Mouse (Mus musculus): Measurements from ENCODE around the gene Cfdp1.

Gene Cfdp1

DNA sequence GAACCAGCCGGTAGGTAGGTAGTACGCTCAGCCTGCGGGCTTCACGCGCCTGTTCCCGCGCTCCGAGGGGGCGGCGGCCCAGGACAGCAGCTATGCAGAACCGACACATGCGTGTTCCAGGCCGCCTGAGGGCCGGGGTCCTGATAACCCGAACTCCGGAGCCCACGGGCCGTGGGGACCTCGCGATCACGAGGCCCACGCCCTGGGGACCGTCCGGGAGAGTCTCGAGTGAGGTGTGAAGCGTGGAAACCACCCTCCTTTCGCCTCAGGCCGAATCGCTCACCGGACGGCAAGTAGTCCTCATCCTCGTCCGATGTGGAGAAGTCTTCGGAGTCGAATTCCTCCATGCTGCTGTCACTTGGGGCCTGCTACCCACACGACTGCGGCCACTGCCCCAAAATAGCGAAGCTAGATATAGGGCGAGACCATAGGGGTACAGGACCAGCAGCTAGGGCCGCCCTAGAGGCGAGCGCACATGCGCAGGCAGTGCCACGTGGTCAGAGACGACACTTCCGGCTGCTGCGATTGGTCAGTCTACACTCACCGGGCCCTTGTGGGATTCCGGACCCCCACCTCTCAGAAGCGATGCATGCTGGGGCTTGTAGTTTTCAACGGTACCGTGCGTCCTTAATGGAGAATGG is at the start of gene Cfdp1:
Cfdp1 (minus strand) TSS at position 431 of the 641 bp plus-strand sequence.
- peak; percentile 97 to 98 for DNase-seq

DNA sequence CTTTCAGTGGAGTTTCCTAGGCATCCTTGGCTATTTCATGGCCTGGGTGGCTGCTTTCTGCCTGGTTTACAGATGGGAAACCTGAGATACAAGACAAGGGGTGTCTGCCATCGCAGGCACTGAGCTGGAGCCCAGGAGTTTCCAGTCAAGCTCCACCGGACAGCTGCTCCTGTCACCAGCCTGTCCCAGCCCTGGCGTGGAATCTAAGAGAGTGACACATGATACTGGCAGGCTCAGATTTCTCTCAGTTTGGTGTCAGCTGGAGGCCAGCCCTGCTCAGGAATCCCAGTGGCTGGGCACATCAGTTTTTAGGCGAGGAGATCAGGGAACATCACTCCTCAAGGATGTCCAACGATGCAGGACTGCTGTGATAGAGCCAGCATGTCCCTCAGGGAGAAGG is 48.0 kb upstream of the Cfdp1 start:
- DNase-seq: peak in 1 of 2 experiments; percentile 26

DNA sequence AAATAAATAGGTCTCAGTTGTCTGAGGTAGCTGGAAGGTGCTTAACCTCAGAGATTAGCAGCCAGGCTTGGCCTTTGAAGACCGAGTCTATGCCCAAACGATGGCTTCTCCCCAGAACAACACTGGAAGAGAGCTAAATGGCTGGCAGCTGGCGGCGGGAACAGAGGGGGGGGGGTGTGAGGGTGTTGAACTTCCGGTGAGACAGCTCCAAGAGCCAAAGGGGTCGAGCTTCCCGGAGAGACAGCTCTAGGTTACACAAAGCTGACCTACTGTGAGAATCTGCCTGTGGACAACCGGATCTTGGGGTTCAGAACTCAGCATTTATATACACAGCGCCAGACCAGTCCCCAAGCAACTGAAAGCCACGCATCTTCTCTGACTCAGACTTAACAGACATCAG is 44.5 kb upstream of the Cfdp1 start:
- DNase-seq: no peak

DNA sequence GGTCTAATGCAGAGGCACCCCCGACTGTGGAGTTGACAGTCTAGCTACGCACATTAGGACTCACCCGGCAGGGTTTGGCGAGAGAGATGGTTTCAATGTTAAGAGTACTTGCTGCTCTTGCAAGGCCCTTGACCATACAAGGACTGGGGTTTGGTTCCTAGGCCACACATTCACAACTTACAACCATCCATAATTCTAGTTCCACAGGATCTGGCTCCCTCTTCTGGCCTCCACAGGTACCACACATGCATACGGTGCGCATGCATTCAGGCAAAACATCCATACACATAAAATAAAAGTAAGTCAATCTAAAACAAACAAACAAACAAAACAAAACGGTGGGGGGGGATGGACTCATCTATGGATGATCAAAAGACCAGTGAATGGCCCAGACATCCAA is 40.9 kb upstream of the Cfdp1 start:
- no peak for DNase-seq

DNA sequence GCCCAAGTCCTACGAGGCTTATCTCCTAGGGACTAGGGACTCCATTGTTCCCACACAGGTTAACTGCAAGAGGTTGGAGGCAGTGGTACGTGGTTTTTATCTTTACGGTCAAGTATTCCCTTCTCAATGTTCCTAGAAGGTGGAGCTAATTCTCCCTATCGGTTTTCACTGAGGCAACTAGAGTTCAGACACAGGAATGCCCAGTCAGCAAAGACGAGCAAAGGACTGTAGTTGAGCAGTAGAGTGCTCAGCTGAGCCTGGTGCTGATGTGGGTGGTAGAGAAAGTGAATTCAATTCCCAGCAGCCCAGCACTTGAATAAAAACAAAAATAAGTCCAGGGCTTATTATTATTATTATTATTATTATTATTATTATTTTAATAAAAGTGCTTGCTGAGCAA is 38.5 kb upstream of the Cfdp1 start:
- DNase-seq: no peak

DNA sequence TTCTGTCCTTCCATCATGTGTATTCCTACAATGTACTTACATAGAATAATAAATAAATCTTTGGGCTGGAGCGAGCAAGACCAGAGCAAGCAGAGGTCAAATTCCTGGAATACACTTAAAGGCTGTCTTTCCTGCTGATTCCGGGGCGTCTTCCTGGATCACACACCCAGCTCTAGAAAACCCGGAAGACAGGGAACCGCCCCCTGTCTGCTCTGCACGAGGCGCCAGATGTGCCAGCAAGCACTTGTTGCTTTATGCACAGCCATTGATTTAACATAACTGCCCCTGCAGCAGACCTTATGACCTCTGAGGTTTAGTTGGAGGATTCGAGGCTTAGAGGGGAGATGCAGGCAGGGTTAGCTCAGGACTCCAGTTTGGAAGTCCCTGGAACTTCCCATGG is 37.9 kb upstream of the Cfdp1 start:
- peak in 1 of 2 experiments; percentile 29 for DNase-seq

DNA sequence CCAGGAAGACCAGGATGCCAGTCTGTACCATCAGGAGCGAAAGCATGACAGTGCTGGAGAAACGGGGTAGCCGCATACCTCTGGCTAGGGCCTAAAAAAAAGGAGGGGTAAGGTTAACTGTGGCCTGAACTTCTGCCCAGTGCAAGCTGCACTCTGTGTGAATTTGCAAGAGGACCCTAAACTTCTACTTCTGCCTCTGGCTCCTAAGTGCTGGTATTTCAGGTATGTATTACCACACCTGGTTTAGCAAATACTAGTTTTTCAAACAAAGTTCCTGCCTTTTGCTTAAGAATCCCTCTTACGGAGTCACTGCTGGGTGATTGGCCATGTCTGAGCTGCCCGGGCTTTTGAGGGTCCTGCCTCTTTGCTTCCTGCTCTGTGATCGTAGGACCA is 36.8 kb upstream of the Cfdp1 start:
- DNase-seq: no peak

DNA sequence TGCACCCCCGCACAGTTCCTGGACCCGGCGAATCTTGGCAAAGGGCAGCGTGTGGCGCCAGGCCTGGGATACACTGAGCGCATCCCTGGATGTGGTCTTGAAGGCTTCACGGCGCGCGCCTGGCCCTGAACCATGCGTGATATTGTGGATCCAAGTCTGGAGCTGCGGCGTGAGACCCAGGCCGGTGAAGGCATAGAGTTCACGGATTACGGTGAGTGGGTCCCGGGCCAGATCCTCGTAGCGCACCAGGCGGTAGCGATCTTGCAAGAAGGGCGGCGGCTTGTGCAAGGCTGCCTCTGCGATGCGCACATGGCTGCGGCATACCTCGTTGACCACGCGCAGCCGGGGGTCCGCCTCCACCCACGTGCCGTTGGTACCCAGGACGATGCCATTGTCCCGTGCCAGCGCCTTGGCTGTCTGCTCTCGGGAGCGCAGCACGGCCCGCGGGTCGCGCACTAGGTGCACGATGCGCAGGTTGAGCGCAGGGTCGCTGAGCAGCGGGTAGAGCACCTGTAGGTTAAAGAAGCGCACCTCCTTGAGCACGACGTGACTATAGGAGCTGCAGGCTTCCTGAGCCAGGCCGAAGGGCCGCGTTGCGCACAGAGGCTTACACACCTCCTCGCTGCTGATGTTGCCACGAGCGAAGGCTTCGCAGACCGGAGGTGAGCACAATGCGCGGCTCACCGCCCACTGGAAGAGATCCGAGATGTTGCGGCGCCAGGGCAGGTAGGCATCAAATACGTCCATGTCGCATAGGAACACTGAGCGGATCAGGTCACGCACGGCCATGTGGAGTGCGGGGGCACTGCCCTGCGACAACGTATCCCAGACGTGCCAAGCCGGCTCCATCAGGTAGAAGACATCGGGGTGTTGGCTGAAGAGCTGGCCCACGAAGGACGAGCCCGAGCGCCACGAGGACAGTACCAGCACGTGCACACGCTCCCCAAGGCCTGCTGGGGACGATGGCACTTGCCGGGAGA is 36.1 kb upstream of the Cfdp1 start:
- peak in 1 of 2 experiments; percentile 30 for DNase-seq

DNA sequence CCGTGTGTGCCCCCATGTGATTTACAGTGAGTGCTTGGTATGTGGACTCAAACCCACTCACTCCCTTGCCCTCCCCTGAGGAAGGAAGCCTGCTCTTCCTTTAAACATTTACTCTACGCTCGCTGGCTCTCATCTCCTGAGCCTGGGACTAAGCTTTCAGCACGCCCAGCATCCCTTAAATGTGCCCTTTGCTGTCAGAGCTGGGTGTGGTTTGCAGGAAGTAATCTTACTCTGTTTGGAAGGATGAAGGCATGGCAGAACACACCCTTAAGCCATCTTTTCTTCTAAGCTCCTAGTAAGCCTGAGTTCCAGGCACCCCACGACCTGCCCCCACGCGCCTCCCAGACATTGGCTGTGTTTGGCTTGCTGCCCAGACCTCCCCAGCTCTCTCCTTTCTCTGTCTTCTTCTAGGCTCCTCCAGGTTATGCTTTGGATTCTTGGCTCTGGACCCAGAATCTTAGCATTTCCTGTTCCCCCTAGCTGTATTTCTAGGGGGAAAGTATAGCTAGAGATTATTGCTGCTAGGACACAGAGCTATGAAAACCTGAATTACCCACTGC is 34.1 kb upstream of the Cfdp1 start:
- peak; percentile 26 to 46 for DNase-seq

DNA sequence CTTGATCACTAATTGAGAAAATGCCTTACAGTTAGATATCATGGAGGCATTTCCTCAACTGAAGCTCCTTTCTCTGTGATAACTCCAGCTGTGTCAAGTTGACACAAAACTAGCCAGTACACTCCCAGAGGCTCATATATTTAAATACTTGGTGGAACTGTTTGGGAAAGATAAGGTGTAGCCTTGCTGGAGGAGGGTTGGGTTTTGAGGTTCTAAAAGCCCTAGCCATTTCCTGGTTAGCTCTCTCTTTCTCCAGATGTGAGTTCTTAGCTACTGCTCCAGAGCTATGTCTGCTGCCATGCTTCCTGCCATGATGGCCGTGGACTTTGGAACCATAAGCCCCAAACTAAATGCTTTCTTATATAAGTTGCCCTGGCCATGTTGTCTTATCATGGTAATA is 33.4 kb upstream of the Cfdp1 start:
- DNase-seq: no peak

DNA sequence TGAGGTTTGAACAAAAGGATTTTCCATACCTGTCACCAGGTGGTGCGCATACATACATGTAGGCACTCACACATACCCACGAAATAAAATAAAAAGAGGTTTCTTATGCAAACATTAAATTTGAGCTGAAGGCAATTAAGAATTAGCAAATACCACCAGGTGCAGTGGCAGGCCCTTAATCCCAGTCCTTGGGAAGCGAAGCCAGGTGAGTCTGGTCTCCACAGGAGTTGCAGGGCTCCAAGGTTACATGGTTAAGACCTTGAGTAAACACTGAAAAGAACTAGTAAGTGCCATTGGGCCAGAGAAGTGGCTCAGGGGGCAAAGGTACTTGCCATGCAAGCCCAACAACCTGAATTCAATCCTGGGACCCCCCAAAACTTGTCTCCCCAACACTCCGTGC is 29.5 kb upstream of the Cfdp1 start:
- no peak for DNase-seq

DNA sequence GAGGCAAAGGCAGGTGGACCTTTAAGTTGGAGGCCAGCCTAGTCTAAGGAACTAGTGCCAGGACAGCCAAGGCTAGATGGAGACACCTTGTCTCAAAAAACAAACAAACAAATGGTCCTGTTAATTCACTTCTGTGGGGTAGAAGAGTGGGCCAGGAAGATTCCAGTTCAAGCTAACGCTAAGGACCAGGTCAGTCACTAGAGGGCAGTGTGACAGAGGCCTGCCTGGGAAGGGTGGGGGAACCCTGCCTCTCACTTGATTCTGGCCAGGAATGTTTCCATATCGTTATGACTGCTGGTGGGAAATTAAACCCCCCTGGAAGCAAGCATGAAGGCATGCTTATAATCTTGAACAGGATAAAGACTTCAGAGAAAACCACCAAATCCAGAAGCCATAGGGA is 27.5 kb upstream of the Cfdp1 start:
- DNase-seq: peak in 1 of 2 experiments; percentile 67

DNA sequence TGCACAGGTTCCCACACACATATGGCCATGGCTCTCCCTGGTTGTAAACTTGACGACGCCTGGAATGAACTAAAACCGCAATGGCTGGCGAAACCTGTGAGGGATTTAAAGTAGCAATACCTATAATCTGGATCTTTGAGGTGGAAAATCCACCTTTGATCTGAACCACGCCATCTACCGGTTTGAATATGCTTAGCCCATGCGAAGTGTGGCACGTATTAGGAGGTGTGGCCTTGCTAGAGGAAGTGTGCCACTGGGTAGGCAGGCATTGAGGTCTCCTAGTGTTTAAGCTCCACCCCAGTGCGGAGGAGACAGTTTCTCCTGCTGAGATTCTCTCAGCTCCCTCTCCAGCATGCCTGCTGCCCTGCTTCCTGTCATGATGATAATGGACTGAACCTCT is 23.6 kb upstream of the Cfdp1 start:
- DNase-seq: no peak

DNA sequence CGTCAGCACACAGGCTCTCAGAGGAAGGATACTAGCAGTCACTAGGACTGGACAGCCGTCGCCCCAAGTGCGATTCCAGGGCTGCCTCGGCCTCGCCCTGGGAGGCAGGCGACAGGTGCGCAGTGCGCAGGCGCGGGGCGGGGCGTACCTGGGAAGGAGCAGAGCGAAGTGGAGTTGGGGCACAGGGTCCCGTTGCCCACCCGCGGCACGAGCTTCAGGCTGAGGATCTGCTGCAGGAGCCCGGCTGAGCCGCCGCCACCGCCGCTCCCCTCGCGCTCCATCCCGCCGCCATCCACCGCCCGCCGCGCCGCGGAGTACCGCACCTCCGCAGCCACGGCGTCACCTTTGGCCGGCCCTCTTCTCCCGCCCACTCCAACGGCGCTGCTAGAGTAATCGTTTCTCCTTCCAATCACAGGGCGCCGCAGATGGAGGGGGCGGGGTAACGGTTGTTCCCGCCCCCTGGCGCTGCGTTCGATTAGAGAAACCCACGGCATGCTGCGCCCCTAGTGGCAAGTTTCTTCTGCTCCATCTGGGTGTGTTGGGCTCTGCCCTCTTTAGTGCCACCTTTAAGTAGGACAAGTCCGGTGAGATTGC is 22.4 kb upstream of the Cfdp1 start, which contains the start of gene Tmem170:
Tmem170 (minus strand) TSS at position 396 of the 594 bp plus-strand sequence.
- peak; percentile 98 for DNase-seq

DNA sequence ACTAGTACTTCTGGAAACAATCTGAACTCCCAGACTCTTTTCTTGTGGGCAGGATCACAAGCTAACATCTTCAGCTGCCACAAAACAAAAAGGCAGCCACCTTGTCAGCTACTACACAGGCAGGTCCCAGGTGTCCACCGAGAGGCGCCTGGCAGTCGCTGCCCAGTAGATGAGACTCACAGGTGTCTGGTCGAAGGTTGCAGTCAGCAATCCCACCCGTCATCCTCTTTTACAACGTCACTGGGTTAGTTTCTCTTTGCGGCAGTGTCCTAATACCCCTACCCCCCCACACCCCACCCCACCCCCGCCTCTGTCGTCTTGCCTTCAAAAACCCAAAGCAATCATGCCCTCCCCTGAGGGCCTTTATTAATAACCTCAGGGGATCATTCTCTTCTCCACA is 21.7 kb upstream of the Cfdp1 start:
- DNase-seq: no peak

DNA sequence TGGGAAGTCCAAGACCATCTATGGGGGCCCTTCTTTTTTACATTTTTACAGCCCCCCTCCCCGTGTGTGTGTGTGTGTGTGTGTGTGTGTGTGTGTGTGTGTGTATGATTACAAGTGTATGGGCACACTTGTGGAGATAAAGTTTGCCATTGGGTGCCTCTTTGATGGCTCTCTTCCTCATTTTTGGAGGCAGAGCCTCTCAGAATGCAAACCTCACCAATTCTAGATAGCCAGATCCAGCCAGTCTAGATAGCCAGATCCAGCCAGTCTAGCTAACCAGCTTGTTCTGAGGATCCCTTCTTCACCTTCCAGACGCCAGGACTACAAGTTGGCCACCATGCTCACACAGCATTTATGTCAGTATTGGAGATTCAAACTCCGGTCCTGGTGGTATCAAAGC is 17.2 kb upstream of the Cfdp1 start:
- DNase-seq: no peak

DNA sequence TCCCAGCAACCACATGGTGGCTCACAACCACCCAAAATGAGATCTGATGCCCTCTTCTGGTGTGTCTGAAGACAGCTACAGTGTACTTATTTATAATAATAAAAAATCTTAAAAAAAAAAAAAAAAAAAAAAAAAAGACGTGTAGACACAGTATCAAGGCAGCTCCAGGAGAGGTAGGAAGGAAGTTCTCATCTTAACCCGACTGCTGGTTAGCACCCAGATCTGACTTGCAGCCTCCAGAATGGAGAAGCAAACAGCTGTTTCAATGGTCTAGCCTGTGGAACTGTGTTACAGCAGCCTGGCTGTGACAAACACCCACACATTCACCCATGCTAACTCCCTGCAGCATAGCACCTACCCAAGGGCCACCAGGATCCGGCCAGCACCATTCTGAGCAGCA is 16.3 kb upstream of the Cfdp1 start:
- no peak for DNase-seq

DNA sequence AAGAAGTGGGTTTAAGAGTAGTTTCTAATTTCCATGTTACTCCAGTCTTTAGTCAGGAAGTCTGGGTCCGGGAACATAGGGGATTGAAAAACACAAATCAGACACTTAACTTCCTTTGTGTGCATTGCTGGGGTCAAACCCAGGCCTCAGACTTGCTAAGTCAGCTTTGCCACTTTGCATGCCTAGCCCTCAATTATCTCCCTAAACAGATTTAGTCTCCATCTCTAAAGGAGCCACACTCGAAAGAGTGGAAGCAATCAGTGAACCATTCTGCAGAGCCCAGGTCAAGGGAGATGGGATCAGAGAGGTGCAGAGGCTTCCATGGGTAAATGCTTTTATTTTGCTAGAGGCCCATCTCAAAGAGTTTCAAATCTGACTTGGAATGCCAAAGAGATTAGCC is 14.6 kb upstream of the Cfdp1 start:
- DNase-seq: no peak

DNA sequence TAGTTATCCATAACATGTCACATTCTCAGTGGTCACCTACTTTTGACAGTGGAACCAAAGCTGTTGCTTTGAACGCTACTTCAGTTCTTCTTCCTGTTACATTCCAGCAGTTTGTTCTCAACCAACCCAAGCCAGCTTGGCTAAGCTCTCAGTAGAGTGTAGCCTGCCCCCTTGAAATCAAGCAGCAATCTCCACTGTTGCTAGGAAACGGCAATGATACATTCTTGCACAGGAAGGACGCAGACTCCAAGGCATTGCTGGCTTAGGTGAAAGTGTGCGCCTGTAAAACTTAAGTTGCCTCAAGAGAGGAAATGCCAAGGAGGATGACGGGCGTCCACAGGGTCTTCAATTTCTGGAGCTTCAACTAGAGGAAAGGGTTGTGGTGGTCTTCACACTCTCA is 11.8 kb upstream of the Cfdp1 start:
- DNase-seq: peak; percentile 16 to 36

DNA sequence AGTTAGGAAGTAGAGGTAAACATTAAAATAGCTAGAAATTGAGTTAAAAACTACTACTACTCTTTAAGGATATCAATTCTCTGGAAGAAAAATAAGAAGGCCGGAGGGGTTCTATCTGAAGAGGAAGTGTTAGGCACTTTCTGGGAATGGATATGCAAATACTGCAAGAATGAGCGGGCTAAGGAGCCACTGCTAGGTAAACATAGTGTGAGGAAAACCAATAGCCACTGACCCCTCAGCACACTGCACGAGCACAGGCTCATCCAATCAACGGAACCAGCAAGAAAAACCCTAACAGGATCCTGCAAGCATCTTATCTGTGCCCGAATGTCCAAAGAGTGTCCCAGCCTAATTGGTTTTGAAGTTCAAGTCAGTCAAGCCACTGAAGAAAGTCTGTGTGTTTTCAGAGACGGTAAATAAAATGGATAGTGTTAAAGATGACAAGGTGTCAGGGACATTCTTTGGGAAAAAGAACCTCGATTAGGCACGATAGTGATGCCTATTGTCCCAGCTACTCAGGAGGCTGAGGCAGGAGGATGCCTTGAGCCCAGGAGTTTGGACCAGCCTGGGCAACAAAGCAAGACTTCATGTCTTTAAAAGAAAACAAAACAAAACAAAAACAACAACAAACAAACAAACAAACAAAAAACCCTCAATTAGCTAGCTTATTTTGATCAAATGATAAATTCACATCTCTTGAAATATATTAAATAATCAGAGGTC is 11.2 kb upstream of the Cfdp1 start:
- no peak for DNase-seq

DNA sequence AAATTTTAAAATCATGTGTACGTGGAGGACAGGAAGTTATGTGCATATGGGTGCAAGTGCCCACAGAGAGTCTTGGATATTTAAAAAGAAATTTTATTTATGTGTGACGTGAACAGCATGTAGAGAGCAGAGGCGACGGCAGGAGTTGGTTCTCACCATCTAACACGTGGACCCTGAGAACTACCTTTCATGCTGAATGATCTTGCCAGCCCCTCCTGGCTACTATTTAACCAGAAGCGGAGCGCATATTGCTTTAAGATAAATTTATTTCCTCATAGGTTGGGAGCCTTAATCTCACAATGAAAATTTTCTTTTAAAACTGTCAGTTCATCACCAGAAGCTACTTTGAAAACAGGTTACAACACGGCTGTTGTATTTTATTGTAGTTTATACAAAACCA is 10.6 kb upstream of the Cfdp1 start:
- DNase-seq: no peak

DNA sequence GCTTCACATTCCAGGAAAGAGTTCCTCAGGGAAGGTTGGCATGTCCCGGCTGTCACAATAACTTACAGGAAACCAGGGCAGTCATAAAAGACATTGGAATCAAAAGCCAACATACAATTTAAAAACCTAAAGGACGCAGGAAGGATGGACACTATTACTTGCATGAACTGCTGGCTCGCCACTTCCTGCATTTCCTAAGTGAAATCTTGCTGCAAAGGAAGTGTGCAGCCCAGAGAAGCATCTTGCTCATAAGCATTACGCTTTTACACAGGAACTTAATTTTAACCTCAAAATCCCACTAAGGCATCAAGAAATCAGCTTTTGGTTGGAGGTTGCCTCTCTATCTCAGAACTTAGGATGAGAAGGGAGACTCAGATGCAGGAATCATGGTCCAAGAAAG is 9.2 kb upstream of the Cfdp1 start:
- DNase-seq: peak in 1 of 2 experiments; percentile 5

DNA sequence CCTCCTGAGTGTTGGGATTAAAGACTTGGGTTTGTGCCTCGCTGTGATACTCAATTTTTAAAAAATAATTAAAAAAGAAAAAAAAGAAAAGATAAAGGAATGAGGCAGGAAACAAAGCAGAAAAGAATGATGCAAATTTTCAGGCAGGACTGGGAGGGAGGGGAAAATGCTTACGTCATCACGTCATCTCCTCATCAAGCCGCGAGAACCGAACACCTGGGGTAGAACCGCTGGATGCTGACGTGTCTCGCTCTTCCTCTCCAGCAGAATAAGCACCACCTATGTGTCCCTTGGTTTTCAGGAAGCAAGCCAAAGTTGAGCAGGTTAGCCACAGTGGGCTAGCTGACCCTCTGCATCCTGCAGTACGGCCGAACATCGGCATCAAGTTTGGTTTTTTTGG is 1.9 kb upstream of the Cfdp1 start:
- no peak for DNase-seq

Measured in lung, postnatal 4 days (tissue).